In the genomic region with DNA sequence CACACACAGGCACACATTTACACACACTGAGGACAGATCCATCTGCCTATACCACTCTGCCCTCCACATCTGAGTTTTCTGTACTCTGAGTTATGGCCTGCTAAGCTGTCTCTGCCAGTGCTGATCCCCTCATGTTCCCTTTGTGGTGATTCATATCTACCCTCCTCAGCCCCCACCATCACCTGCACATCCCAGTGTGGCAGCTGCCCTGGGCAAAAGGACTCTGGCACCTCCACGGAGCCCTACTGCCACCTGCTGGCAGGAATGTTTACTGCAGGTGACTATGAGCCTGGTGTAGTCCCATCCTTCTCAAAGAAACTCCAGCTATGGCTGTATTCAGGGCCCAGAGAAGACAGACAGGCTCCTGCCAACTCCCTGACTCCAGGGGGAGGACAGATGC, we compare ENCODE assay signal across 8 mouse cellular contexts. TPM values are rescaled to one million over a fixed set of nuclear protein-coding genes. Genes with fewer than 3 reads are reported as not detected.
DNase-seq lines count a peak whose midpoint lies in the region.

No protein-coding gene starts in this region.

- DNase-seq in MN1 (ENCODE audit: low spot score) = peak; percentile 80
- peak; percentile 90 for DNase-seq in cerebellum, adult 8-10 months
- DNase-seq in forelimb bud, embryonic 11.5 days (ENCODE audit: low read depth, low spot score) = peak; percentile 91
- DNase-seq in hindbrain, embryonic 10.5 days (ENCODE audit: low spot score) = peak; percentile 90
- peak; percentile 73 for DNase-seq in layer of hippocampus, adult 9-11 months
- peak; percentile 93 for DNase-seq in lung, postnatal 14 days
- peak; percentile 93 for DNase-seq in retina, embryonic 14.5 days (ENCODE audit: low spot score)
- peak; percentile 76 to 80 for DNase-seq in thymus, postnatal 36 days

- no peak overlapping the region for H3K4me3 ChIP-seq in hindbrain, embryonic 10.5 days

- no peaks in the 10 kb centered on the region for H3K9me3 ChIP-seq in hindbrain, embryonic 10.5 days

- peaks cover 28% of the 10 kb centered on the region for H3K4me1 ChIP-seq in hindbrain, embryonic 10.5 days (replicated peaks)

- no peaks in the 10 kb centered on the region for H3K36me3 ChIP-seq in hindbrain, embryonic 10.5 days

- H3K27me3 ChIP-seq in hindbrain, embryonic 10.5 days (ENCODE audit: insufficient read depth, poor library complexity, severe bottlenecking) = peaks cover 29% of the 10 kb centered on the region

- 2% methylated on average over 1 of the region's 1 CpGs for WGBS in hindbrain, embryonic 10.5 days

- H3K27ac ChIP-seq in hindbrain, embryonic 10.5 days = peak overlapping the region; percentile 78

RNA-seq across cellular contexts. Expression of a gene that starts 7.1 kb away (rescaled TPM):
- polyA plus RNA-seq in hindbrain, embryonic 10.5 days (2016; fragmentation: Nextera tagmentation; extraction: Ambion mirVana) = 3.8 and 4.1 TPM in 2 replicates

RNA-seq across cellular contexts. Expression of a gene that starts 41.5 kb away (rescaled TPM):
- 2.5 and 3.6 TPM in 2 replicates for polyA plus RNA-seq in hindbrain, embryonic 10.5 days (2016; fragmentation: Nextera tagmentation; extraction: Ambion mirVana)

RNA-seq across cellular contexts. Expression of a gene that starts 58.5 kb away (rescaled TPM):
- 0.24 and 0.27 TPM in 2 replicates for polyA plus RNA-seq in hindbrain, embryonic 10.5 days (2016; fragmentation: Nextera tagmentation; extraction: Ambion mirVana)
